Mouse (Mus musculus) lung, adult 2 months (tissue): ENCODE measurements around the gene Acacb.

Source experiments
- CTCF ChIP-seq: fragments of 200-500 bp; IDR thresholded peaks from 2 replicates; pipeline ENCODE4 v1.5.1; 2011; ENCODE audit warnings: mild to moderate bottlenecking, low read length, control low read depth; ENCODE audit not compliant: insufficient read depth
- POLR2A ChIP-seq: fragments of 200-500 bp; IDR thresholded peaks from 2 replicates; pipeline ENCODE4 v1.6.1; 2011; ENCODE audit warnings: low read depth, mild to moderate bottlenecking, control low read depth, low read length, borderline replicate concordance; ENCODE audit errors: extremely low read depth

GRCm38 (mm10) chr5:114101873-114102272, 44.5 kb upstream of the Acacb start:
- TF ChIP-seq CTCF (no peak), POLR2A (no peak)
